Mouse (Mus musculus): ENCODE measurements at regions not wholly inside any gene's neighbourhood (a gene's known extent, or its start where the extent isn't known, plus 50 kb on each side); places are given as distances from the start of the nearest gene placed in this dataset.

DNA sequence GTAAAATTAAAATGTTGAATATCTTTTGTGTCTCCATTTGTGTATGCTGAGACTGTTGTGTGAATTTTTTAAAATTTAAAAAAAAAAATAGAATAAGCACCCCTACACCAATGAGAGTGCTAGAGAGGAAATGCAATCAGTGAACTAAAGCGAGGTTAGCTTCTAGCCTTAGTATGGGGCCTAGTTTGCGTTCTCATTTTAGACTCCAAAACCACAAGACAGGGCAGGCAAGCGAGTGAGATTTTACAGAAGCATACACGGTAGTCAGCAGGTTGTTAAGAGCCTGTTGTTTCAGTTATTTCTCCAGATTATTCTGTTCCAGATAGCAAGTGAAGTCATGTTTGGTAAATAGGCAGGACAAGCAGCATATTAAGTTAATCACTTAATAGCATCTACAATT, 486.2 kb downstream of the Hace1 start:
- WGBS = 83% methylated on average over 4 of the region's 4 CpGs
- no peaks in the 10 kb centered on the region for H3K4me1 ChIP-seq (ENCODE audit: control insufficient read depth in 2 of 2, insufficient read depth in 2 of 2, low read length in 2 of 2)
- no peak overlapping the region for H3K27ac ChIP-seq (replicated peaks in 1 of 2; ENCODE audit: control insufficient read depth in 1 of 2, insufficient read depth in 1 of 2, low read depth in 2 of 2, low read length in 2 of 2)
- H3K4me3 ChIP-seq (ENCODE audit: control insufficient read depth in 1 of 2, insufficient read depth in 1 of 2, low read depth in 1 of 2, low read length in 2 of 2) = no peak overlapping the region
- H3K9me3 ChIP-seq (ENCODE audit: control insufficient read depth, low read length) = no peaks in the 10 kb centered on the region
- no peaks in the 10 kb centered on the region for H3K36me3 ChIP-seq (ENCODE audit: control insufficient read depth, insufficient read depth, low read length)
- ATAC-seq (ENCODE audit: insufficient number of reproducible peaks, insufficient read depth, low FRiP score, low read depth) = no peak
- H3K9ac ChIP-seq (ENCODE audit: low read length) = no peak overlapping the region
- no peak overlapping the region for H3K4me2 ChIP-seq (ENCODE audit: low read length)
- no peaks in the 10 kb centered on the region for H3K27me3 ChIP-seq (ENCODE audit: control insufficient read depth, insufficient read depth, low read length)

DNA sequence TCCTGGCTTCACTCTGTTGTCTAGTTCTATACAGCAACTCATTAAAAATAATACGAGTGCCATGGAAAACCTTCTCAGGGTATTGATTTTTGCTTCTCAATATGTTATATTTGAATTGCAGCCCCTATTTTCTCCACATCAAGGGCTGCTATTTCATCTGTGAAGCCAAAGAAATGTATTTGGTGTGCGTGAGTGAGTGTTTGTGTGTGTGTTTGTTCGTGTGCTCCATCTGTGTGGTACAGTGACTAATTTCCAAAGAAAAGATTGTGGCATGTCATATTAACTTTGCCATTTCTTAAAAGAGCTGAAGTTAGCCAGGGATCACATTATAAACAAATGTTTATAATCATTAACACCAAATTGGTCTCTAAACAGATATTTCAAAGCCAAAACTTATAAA, 493.1 kb downstream of the Hace1 start:
- Histone ChIP-seq H3K4me1 (ENCODE audit: control insufficient read depth in 2 of 2, insufficient read depth in 2 of 2, low read length in 2 of 2) (no peaks in the 10 kb centered on the region), H3K36me3 (ENCODE audit: control insufficient read depth, insufficient read depth, low read length) (no peaks in the 10 kb centered on the region), H3K27ac (replicated peaks in 1 of 2; ENCODE audit: control insufficient read depth in 1 of 2, insufficient read depth in 1 of 2, low read depth in 2 of 2, low read length in 2 of 2) (no peak overlapping the region), H3K4me2 (ENCODE audit: low read length) (no peak overlapping the region), H3K4me3 (ENCODE audit: control insufficient read depth in 1 of 2, insufficient read depth in 1 of 2, low read depth in 1 of 2, low read length in 2 of 2) (no peak overlapping the region), H3K9ac (ENCODE audit: low read length) (no peak overlapping the region), H3K27me3 (ENCODE audit: control insufficient read depth, insufficient read depth, low read length) (no peaks in the 10 kb centered on the region), H3K9me3 (ENCODE audit: control insufficient read depth, low read length) (no peaks in the 10 kb centered on the region)
- 88% methylated on average over 3 of the region's 3 CpGs for whole genome bisulfite sequencing
- ATAC-seq (ENCODE audit: insufficient number of reproducible peaks, insufficient read depth, low FRiP score, low read depth) = no peak

DNA sequence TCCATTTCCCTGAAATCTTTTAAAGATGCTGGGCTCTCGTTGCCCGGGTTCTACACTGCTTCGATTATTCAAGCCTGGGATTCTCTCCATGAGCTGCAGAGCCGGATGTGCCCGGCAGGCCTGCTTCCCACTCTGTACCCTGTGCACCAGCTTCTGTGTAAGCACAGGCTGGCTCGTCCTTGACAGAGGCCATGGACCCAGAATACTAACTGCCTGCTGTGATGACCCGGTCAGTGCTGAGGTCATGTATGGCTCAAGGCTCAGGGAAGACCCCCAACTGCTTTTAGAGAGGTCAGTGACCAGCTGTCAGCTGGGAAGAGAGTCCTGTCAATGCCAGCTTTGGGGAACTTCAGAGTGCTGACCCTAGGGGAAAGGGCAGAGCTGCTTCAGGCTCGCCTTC, 493.6 kb downstream of the Hace1 start:
- Histone ChIP-seq H3K4me3 (ENCODE audit: control insufficient read depth in 1 of 2, insufficient read depth in 1 of 2, low read depth in 1 of 2, low read length in 2 of 2) (no peak overlapping the region), H3K9ac (ENCODE audit: low read length) (no peak overlapping the region), H3K27me3 (ENCODE audit: control insufficient read depth, insufficient read depth, low read length) (no peaks in the 10 kb centered on the region), H3K27ac (replicated peaks in 1 of 2; ENCODE audit: control insufficient read depth in 1 of 2, insufficient read depth in 1 of 2, low read depth in 2 of 2, low read length in 2 of 2) (no peak overlapping the region), H3K4me1 (ENCODE audit: control insufficient read depth in 2 of 2, insufficient read depth in 2 of 2, low read length in 2 of 2) (no peaks in the 10 kb centered on the region), H3K4me2 (ENCODE audit: low read length) (no peak overlapping the region), H3K36me3 (ENCODE audit: control insufficient read depth, insufficient read depth, low read length) (no peaks in the 10 kb centered on the region), H3K9me3 (ENCODE audit: control insufficient read depth, low read length) (no peaks in the 10 kb centered on the region)
- WGBS = 60% methylated on average over 8 of the region's 8 CpGs
- ATAC-seq (ENCODE audit: insufficient number of reproducible peaks, insufficient read depth, low FRiP score, low read depth) = no peak

DNA sequence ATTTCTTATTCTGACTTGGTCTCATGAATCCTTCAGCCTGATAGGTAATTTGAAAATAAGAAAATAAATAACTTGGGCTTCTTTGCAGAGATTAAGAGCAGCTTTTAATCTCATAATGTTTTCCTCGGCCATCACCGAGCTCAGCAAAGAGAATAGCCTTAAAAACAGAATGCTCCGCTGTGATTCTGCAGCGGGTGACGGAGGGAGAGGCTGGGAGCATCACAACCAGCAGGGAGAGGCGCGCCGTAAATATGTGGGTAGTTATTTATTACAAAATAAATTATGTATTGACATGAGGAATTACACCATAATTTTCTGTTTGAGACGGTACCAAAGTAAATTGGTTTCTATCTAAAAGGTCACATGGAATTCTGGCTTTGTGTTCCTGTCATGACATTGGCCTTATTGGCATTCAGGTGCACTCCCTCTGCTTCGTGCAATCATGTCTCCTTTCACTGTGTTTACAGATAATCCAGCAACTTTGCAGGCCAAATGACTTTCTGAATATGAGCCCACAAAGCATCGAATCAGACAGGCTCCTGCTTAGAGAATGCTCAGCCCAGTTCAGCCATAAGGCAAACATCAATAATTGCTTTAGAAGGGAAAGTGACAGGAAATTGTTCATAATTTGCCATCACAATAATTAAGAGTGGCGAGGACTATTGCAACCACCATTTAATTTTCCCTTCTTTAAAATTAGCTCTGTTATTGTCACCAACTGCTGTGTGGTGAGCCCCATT, 494.4 kb downstream of the Hace1 start:
- Histone ChIP-seq H3K4me2 (ENCODE audit: low read length) (no peak overlapping the region), H3K9me3 (ENCODE audit: control insufficient read depth, low read length) (no peaks in the 10 kb centered on the region), H3K36me3 (ENCODE audit: control insufficient read depth, insufficient read depth, low read length) (no peaks in the 10 kb centered on the region), H3K4me1 (ENCODE audit: control insufficient read depth in 2 of 2, insufficient read depth in 2 of 2, low read length in 2 of 2) (no peaks in the 10 kb centered on the region; a peak in 1 of 4 replicates), H3K27ac (replicated peaks in 1 of 2; ENCODE audit: control insufficient read depth in 1 of 2, insufficient read depth in 1 of 2, low read depth in 2 of 2, low read length in 2 of 2) (no peak overlapping the region), H3K9ac (ENCODE audit: low read length) (no peak overlapping the region), H3K4me3 (ENCODE audit: control insufficient read depth in 1 of 2, insufficient read depth in 1 of 2, low read depth in 1 of 2, low read length in 2 of 2) (no peak overlapping the region), H3K27me3 (ENCODE audit: control insufficient read depth, insufficient read depth, low read length) (no peaks in the 10 kb centered on the region)
- ATAC-seq (ENCODE audit: insufficient number of reproducible peaks, insufficient read depth, low FRiP score, low read depth) = no peak
- WGBS = 83% methylated on average over 12 of the region's 12 CpGs

DNA sequence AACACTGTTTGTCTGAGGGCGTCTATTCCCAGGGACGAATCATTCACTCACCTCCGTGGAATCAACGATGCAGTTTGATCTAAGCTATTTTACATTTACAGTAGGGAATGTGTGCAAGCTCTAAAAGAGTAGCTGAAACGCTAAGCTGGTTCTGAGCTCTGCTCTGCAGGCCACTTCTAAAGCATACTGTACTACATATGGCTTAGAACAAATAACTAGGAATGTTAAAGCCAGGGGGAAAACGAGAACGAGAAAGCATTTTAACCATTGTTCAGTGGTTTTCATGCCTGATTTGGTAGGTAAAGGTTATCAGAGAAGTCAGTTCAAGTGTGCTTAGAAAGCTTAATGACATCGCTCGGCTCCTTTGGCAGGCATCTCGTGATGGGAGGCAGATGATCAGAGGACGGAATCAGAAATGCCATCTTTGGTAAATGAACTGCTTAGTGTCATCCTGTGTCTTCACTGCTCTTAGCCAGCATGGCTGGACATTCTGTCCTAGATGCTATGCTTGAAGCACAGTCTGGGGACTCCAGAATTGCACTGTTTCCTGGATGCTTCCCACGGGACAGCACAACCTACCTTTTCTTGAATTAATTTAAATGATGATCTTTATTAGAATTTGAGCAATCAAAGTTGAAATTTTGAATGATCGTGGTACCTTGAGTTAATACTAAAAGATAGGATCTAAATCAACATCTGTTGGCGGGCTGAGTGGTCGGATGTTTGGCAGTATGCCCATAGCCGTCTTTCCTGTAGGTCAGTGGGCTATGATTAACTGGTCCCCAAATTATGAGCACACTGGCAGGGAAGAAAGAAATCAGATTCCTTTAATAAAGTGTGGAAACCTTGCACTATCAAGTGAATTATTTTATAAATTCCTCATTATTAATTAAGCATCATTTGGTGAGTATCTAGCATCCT, 495.2 kb downstream of the Hace1 start:
- 67% methylated on average over 16 of the region's 16 CpGs for WGBS
- Histone ChIP-seq H3K4me2 (ENCODE audit: low read length) (no peak overlapping the region), H3K36me3 (ENCODE audit: control insufficient read depth, insufficient read depth, low read length) (no peaks in the 10 kb centered on the region), H3K4me3 (ENCODE audit: control insufficient read depth in 1 of 2, insufficient read depth in 1 of 2, low read depth in 1 of 2, low read length in 2 of 2) (no peak overlapping the region), H3K4me1 (ENCODE audit: control insufficient read depth in 2 of 2, insufficient read depth in 2 of 2, low read length in 2 of 2) (no peaks in the 10 kb centered on the region; a peak in 1 of 4 replicates), H3K27ac (replicated peaks in 1 of 2; ENCODE audit: control insufficient read depth in 1 of 2, insufficient read depth in 1 of 2, low read depth in 2 of 2, low read length in 2 of 2) (no peak overlapping the region), H3K27me3 (ENCODE audit: control insufficient read depth, insufficient read depth, low read length) (no peaks in the 10 kb centered on the region), H3K9me3 (ENCODE audit: control insufficient read depth, low read length) (no peaks in the 10 kb centered on the region), H3K9ac (ENCODE audit: low read length) (no peak overlapping the region)
- no peak for ATAC-seq (ENCODE audit: insufficient number of reproducible peaks, insufficient read depth, low FRiP score, low read depth)

DNA sequence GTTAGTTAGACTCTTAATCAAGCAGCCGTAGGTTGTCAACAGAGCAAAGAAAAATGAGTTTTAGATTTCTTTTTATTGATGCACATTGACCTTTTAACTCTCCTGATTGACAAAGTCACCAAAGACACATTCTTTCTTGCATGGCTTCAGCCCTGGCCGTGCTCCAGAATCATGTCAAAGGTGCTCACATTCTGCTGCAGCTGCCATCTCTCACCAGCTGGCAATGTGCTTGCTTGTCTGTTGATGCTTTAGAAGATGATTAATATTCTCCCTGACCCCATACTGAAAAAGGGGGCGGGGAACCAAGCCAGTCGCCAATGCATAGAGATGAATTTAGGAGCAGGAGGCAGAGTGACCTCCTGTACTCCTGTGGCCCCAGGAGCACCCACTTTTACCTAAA, 510.1 kb downstream of the Hace1 start:
- Histone ChIP-seq H3K4me1 (ENCODE audit: control insufficient read depth in 2 of 2, insufficient read depth in 2 of 2, low read length in 2 of 2) (no peaks in the 10 kb centered on the region), H3K27me3 (ENCODE audit: control insufficient read depth, insufficient read depth, low read length) (no peaks in the 10 kb centered on the region), H3K9me3 (ENCODE audit: control insufficient read depth, low read length) (no peaks in the 10 kb centered on the region), H3K27ac (replicated peaks in 1 of 2; ENCODE audit: control insufficient read depth in 1 of 2, insufficient read depth in 1 of 2, low read depth in 2 of 2, low read length in 2 of 2) (no peak overlapping the region), H3K9ac (ENCODE audit: low read length) (no peak overlapping the region), H3K4me3 (ENCODE audit: control insufficient read depth in 1 of 2, insufficient read depth in 1 of 2, low read depth in 1 of 2, low read length in 2 of 2) (no peak overlapping the region), H3K4me2 (ENCODE audit: low read length) (no peak overlapping the region), H3K36me3 (ENCODE audit: control insufficient read depth, insufficient read depth, low read length) (no peaks in the 10 kb centered on the region)
- WGBS = 59% methylated on average over 4 of the region's 4 CpGs
- ATAC-seq (ENCODE audit: insufficient number of reproducible peaks, insufficient read depth, low FRiP score, low read depth) = no peak

DNA sequence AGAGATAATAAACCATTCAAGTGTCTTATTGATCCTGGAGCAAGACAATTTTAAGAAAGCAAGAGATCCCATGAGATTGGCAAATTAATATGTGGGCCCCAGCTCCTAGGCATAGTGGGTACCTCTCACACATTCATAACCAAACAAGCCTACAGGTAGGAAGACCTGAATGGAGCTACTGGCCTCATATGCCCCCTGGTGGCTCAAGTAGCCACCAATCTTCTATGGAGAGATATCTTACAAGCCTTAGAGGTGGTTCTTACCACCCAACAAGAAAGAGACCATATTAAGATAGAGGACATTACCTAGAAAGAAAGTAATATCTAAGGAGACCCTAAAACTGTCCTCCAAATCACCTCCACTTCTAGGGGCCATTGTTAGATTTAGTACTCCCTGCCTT, 523.2 kb downstream of the Hace1 start:
- H3K4me3 ChIP-seq (ENCODE audit: control insufficient read depth in 1 of 2, insufficient read depth in 1 of 2, low read depth in 1 of 2, low read length in 2 of 2) = no peak overlapping the region
- no peak overlapping the region for H3K27ac ChIP-seq (replicated peaks in 1 of 2; ENCODE audit: control insufficient read depth in 1 of 2, insufficient read depth in 1 of 2, low read depth in 2 of 2, low read length in 2 of 2)
- ATAC-seq (ENCODE audit: insufficient number of reproducible peaks, insufficient read depth, low FRiP score, low read depth) = no peak
- no peaks in the 10 kb centered on the region for H3K36me3 ChIP-seq (ENCODE audit: control insufficient read depth, insufficient read depth, low read length)
- no peaks in the 10 kb centered on the region for H3K4me1 ChIP-seq (ENCODE audit: control insufficient read depth in 2 of 2, insufficient read depth in 2 of 2, low read length in 2 of 2)
- no peak overlapping the region for H3K9ac ChIP-seq (ENCODE audit: low read length)
- no peaks in the 10 kb centered on the region for H3K9me3 ChIP-seq (ENCODE audit: control insufficient read depth, low read length)
- H3K4me2 ChIP-seq (ENCODE audit: low read length) = no peak overlapping the region
- no peaks in the 10 kb centered on the region for H3K27me3 ChIP-seq (ENCODE audit: control insufficient read depth, insufficient read depth, low read length)

All from heart, embryonic 14.5 days (tissue).